Mouse (Mus musculus): ENCODE data around the gene Lyz2.
"Not testable (repeated sequence)": the region's sequence is repeated elsewhere in the genome, so short reads cannot be mapped to it uniquely, and the experiment has no call there.

The Lyz2 gene

DNA sequence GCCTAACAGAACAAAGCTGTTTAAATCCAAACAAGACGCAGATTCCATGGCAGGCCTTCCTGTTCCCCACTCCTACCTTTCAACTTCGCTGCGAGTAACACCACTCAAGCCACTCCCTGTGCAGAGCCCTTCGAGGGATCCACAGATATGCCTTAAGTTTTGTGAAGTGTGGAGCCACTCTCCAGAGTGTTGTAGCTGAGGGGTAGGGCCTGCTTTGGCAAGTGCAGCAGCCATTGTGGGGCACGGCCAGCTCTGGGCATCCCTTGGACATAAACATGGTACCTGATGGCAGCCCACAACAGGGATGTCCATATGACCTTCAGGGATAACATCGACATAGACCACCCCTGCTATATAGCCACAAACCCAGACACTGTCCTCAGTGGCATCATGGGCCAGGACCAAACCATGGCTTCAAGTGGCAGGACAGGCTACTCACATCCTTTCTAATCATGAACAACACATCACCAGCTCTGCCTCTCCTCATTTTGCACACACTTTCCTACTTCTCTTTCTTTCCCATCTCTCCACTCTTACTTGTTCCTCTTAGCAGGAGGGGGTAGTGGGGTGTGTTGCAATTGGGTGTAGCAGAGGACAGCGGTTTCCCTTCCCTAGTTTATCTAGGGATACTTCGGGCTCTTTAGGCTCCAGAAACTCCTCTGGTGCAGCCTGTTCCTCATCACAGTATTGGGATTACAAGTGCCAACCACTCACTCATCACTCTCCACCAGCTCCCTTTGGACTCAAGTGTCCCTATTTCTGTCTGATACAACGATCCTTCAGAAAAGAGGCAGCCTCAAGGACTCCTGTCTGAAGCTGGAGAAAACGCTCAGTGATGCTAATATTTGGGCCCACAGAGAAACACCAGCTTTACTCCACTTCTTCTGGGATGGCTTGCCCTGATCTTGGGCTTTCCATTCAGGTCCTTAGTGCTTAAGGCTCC, 2.7 kb upstream of the Lyz2 start:
- intact Hi-C loops (cut with DNase I): no loop called here

DNA sequence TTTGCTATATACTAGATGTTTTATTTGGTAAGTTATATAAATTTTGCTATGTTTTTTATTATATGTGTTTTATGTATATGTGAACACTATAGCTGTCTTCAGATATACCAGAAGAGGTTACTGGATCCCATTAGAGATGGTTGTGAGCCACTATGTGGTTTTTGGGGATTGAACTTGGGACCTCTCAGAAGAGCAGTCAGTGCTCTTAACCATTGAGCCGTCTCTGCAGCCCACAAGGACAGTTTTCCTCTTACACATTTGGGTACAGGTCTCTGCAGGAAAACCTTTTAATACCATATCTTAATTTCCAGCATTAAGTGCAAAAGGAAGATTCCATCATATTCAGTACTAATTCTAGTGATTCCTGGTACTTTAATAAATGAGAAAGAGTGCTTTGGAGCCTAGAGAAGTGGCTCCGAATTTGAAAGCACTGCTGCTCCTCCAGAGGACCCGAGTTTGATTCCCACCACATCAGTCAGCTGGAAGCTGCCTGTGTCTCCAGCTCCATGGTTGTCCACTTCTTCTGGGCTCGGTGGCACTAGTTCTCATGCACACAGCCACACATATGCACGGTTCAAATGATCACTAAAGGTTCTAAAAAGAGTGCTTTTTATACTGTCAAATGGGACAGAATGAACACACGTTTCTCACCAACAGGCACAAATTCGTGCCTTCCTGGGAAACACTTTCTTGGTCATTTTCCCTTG, 1.9 kb upstream of the Lyz2 start:
- intact Hi-C loops (cut with DNase I): no loop called here

GRCm38 (mm10) chr10:117283196-117283595, 1.1 kb upstream of the Lyz2 start:
- intact Hi-C loops (cut with DNase I): not testable (repeated sequence)

DNA sequence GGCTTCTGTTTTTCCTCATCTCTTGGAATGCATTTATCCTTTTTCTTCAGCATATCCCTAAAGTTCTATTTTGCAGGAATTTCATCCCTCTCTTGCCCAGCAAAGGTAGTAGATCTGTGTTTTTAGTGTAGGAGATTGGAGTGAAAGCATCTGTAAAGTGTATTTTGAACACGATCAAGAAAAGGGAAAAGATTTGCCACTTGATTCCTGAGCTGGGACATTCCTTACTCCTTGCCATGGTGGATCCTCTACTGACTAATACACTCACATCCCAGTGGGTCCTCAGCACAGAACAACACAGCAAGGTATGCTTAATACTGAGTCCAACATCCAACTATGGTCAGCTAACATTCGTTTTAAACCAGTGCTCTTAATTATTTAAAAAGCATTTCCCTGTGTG, 430 bp upstream of the Lyz2 start:
- intact Hi-C loops (cut with DNase I): no loop called here

DNA sequence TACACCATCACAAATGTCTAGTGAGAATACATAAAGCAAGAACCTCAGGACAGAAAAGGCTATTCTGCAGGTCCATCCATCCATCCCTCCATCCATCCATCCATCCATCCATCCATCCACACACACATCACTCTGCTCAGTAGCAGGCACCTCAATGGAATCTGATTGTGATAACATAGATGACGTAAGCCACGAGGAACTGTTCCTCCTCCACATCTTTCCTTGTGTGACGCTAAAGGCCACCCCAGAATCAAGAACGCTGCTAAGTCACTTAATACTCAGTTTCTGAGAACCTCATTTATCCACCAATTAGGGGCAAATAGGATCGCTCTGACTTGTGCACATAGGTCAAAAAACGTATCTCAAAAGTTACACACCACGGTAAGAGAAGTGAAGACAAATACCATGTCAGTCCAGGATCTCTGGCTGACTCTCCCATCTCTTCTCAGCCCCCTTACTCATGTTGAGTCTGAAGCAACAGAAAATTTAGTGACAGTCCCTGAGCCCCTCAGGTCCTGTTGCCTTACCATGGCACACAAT, 670 bp downstream of the Lyz2 start:
- intact Hi-C loops (cut with DNase I): no loop called here

GRCm38 (mm10) chr10:117280000-117280399, 2.1 kb downstream of the Lyz2 start:
- intact Hi-C loops (cut with DNase I): no loop called here

DNA sequence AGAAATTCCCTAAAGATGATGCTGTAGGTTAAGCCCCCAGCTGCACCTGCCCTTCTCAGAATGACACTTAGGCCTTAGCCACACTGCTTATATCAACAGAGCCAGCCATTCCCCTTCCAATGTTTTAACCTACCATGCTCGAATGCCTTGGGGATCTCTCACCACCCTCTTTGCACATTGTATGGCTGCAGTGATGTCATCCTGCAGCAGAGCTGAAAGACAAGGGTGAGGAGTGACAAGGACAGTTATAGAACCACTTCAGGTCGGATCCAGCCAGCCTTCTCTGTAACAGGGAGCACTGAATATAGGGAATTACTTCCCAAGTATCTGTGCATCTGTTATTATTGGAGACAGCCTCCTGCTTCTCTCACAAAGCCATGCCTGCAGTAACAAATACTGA, 3.6 kb downstream of the Lyz2 start:
- intact Hi-C loops (cut with DNase I): not testable (repeated sequence)

GRCm38 (mm10) chr10:117277779-117278178, 4.3 kb downstream of the Lyz2 start:
- intact Hi-C loops (cut with DNase I): not testable (repeated sequence)

DNA sequence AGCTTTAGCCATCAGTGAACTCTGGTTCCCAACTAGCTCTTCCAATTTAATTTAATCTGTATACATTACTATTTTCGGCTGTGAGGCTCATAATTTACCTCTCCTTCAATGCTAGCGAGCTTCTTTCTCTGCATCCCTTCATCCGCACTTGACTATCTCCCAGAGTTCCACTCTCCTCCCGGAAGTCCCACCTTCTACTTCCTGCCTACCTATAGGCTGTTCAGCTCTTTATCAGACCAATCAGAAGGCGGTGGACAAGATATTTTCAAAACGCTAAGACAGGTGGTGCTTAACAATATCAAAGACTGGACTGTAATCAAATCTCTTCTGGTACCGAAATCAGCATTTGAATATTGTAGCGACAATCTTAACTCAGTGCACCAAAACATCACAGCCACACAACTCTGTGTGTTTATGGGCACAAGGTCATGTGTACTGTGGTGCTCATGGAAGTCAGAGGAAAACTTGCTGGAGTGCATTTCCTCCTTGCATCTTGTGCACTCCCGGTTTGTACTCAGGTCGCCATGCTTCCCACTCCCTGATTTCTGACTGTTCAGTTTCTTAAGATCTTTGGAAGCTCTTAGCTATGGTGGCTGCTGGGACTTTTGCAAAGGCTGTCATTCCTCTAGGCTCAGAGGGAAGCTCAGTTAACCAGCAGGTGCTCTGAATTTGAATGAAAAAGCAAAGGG, 6.3 kb downstream of the Lyz2 start:
- intact Hi-C loops (cut with DNase I): no loop called here

GRCm38 (mm10) chr10:117274645-117275044, 7.5 kb downstream of the Lyz2 start:
- intact Hi-C loops (cut with DNase I): loop anchor here (5.0 kb wide), 1 partner anchor 163 kb away; no protein-coding TSS in a partner anchor

DNA sequence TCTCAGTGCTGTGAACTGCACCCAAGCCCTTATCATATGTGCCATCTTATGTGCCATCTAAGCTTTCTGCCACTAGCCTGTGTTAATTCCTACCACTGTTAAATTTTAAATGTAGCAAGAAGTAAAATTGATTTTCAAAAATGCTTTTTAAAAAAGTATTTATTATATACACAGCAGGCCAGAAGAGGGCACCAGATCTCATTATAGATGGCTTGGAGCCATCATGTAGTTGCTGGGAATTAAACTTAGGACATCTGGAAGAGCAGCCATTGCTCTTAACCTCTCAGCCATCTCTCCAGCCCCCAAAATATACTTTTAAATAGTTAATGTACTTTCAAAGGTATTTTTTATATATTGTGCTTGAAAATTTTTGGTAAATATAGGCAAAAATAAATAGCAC, 10.1 kb downstream of the Lyz2 start:
- intact Hi-C loops (cut with DNase I): loop anchor here (5.0 kb wide), 1 partner anchor 165 kb away; no protein-coding TSS in a partner anchor

- intact Hi-C loops (cut with DNase I): no loop called here
These were observed 22.3 kb downstream of the Lyz2 start for GRCm38 (mm10) chr10:117259870-117260269.

- intact Hi-C loops (cut with DNase I): no loop called here
These were observed 43.5 kb downstream of the Lyz2 start, which contains the start of gene 9530003J23Rik for GRCm38 (mm10) chr10:117238603-117239002. 9530003J23Rik (minus strand) TSS chr10:117238703.

DNA sequence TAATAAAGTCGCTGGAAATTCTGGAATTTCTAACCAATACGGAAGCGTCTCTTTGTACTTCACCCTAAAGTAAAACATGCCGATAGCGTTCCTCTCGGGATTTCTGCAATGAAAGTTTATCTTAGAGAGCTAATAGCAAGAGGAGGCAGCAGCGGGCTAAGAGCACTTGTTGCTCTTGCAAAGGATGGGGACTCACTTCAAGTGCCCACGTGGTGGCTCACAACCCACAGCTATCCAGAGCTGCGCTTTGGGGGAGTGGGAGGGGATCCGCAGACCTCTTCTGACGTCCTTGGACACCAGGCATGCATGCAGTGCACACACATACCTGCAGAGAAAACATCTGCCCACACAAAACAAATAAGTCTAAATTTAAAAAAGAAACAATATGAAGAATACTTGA, 46.3 kb downstream of the Lyz2 start:
- intact Hi-C loops (cut with DNase I): no loop called here

- intact Hi-C loops (cut with DNase I): no loop called here
These were observed 47.3 kb downstream of the Lyz2 start for GRCm38 (mm10) chr10:117234825-117235224.

DNA sequence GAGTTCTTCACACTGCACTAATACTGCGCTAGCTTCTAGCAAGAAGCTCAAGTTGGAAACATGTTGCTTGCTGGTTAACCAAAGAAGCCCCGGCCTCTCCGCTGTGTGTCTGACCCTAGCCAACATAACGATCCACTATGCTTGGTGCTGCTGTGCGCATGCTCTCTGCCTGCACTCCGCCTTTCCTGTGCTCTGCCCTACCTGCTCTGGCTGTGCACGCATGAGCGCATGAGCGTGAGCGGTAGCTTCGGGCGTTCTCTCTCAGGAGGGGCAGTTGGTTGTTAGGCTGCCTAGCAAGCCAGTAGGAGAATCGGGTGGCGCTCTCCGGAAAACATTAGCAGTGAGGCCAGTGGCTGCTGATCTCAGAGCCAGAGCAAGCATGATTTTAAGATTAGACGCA, 52.3 kb downstream of the Lyz2 start:
- intact Hi-C loops (cut with DNase I): loop anchor here (5.0 kb wide), 1 partner anchor 207 kb away; no protein-coding TSS in a partner anchor

Measured in adrenal gland (tissue).